Mouse (Mus musculus): ENCODE data around the gene Lyl1. TPM values are rescaled to one million over a fixed set of nuclear protein-coding genes. Genes with fewer than 3 reads are reported as not detected.

The Lyl1 gene
- polyA plus RNA-seq, 1 experiment, result 0.04 TPM

DNA sequence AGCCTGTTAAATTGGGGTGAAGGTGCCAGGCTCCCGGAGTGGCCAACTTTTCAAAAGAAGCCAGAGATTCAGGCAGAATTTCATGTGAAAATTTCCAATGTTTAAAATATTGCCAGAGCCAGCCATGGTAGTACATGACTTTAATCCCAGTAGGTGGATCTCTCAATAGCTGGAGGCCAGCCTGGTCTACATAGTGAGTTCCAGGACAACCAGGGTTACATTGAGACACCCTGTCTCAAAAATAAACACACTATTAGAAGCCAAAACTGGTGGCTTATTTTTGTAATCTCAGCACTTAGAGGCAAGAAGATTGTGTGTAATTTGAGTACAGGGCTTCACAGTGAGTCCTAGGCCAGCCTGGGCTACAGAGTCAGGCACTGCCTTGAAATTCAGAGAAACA, 8.7 kb downstream of the Lyl1 start:
- Histone ChIP-seq H3K36me3 (ENCODE audit: control insufficient read depth, insufficient read depth) (peaks cover 44% of the 10 kb centered on the region), H3ac (ENCODE audit: control insufficient read depth, insufficient read length, low read depth) (peak overlapping the region; percentile 30), H3K79me3 (ENCODE audit: low read depth) (no peaks in the 10 kb centered on the region), H3K27me3 (ENCODE audit: control insufficient read depth, insufficient read depth, insufficient read length) (no peaks in the 10 kb centered on the region), H3K79me2 (ENCODE audit: control insufficient read depth, insufficient read depth) (no peaks in the 10 kb centered on the region), H3K4me3 (ENCODE audit: insufficient read depth, poor library complexity, severe bottlenecking) (no peak overlapping the region)
- TF ChIP-seq CEBPB (IDR thresholded peaks at IDR 0.05; ENCODE audit: low read depth) (no peak), FOSL1 (IDR thresholded peaks at IDR 0.05; ENCODE audit: insufficient read depth, low read length, poor library complexity, severe bottlenecking) (no peak), MYOG (IDR thresholded peaks at IDR 0.05; ENCODE audit: control insufficient read depth, extremely low read depth, insufficient read length) (no peak), USF1 (IDR thresholded peaks at IDR 0.05; ENCODE audit: low read depth) (no peak), CTCF (IDR thresholded peaks at IDR 0.05; ENCODE audit: control insufficient read depth, insufficient read depth, insufficient read length) (no peak), MYOD1 (IDR thresholded peaks at IDR 0.05; ENCODE audit: control insufficient read depth, insufficient read length, low read depth) (no peak), MAX (IDR thresholded peaks at IDR 0.05) (no peak)

DNA sequence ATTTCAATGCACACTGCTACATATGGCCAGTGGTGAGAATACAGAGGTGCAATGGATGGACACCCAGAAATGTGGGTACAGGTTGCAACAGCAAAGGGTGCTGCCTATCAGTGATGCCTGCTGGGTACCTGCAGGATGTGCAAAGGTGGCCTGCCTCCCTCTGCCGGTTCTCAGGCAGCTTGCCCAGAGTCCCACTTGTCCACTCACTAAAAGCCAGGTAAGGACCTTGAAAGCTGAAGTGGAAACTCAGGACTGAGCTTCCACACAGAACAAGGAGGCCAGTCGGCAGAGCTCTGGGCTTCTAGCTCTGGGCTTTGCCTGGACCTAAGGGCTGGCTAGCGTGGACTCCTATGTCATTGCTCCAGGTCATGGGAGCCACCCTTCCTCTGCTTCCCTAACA, 10.1 kb downstream of the Lyl1 start:
- Histone ChIP-seq H3ac (ENCODE audit: control insufficient read depth, insufficient read length, low read depth) (no peak overlapping the region), H3K27me3 (ENCODE audit: control insufficient read depth, insufficient read depth, insufficient read length) (no peaks in the 10 kb centered on the region), H3K79me2 (ENCODE audit: control insufficient read depth, insufficient read depth) (no peaks in the 10 kb centered on the region), H3K36me3 (ENCODE audit: control insufficient read depth, insufficient read depth) (peaks cover 44% of the 10 kb centered on the region), H3K4me3 (ENCODE audit: insufficient read depth, poor library complexity, severe bottlenecking) (no peak overlapping the region), H3K79me3 (ENCODE audit: low read depth) (no peaks in the 10 kb centered on the region)
- TF ChIP-seq CTCF (IDR thresholded peaks at IDR 0.05; ENCODE audit: control insufficient read depth, insufficient read depth, insufficient read length) (no peak), MYOD1 (IDR thresholded peaks at IDR 0.05; ENCODE audit: control insufficient read depth, insufficient read length, low read depth) (no peak), CEBPB (IDR thresholded peaks at IDR 0.05; ENCODE audit: low read depth) (no peak), MYOG (IDR thresholded peaks at IDR 0.05; ENCODE audit: control insufficient read depth, extremely low read depth, insufficient read length) (no peak), MAX (IDR thresholded peaks at IDR 0.05) (no peak), FOSL1 (IDR thresholded peaks at IDR 0.05; ENCODE audit: insufficient read depth, low read length, poor library complexity, severe bottlenecking) (no peak), USF1 (IDR thresholded peaks at IDR 0.05; ENCODE audit: low read depth) (no peak)

DNA sequence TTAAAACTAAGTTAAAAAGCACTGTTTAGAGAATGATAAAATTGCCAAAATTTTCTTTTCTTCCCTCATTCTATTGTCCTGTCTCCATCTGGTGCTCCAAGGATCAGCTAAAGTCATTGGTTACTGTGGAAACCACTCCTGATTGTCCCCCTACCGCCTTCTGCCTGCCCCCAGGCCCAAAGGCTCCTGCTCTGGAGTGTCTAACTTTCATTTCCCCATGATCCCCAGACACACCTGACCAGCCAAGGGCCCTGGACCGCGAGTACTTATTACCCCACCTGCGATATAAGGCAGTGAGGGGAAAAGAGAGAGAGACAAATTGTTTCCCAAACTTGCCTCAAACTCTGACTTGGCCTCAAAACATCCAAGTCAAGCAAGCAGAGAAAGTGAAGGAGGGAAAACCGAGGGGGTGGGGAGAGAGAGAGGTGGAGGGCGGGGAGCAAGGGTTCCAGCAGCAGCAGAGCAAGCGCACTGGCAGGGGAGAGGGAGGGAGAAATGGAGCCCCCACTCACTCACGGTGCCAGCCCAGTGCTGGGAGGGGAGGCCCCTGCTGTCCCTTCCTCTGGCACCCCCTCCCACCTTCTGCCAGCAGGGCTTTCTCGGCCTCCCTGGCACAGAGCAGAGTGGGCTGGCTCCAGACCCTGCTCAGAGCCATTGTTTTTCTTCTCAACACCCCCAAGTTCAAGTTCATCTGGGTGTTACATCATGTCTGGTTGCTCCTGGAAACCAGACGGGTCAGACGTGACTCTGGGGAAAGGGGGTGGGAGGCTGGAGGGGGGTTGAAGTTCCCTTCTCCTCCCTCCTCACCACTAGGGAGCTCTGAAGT, 10.9 kb downstream of the Lyl1 start:
- Histone ChIP-seq H3K36me3 (ENCODE audit: control insufficient read depth, insufficient read depth) (peaks cover 49% of the 10 kb centered on the region), H3K27me3 (ENCODE audit: control insufficient read depth, insufficient read depth, insufficient read length) (no peaks in the 10 kb centered on the region)

DNA sequence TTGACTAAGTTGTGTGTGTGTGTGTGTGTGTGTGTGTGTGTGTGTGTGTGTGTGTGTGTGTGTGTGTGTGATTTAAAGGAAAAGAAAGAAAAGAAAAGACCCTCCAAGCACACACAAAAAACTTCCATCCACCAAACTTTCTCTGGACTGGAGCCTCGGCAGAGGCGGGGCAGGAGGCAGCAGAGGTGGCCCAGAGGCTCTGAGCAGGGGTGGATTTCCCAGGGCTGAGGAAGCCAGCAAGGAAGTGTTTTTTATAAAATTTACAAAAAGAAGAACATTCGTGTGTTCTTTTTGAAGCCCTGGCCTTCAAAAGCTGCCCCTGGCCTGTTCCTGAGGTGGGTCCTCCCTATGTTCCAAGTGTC, 11.5 kb downstream of the Lyl1 start:
- Histone ChIP-seq H3K79me3 (ENCODE audit: low read depth) (no peaks in the 10 kb centered on the region), H3K27me3 (ENCODE audit: control insufficient read depth, insufficient read depth, insufficient read length) (no peaks in the 10 kb centered on the region), H3K79me2 (ENCODE audit: control insufficient read depth, insufficient read depth) (no peaks in the 10 kb centered on the region), H3K36me3 (ENCODE audit: control insufficient read depth, insufficient read depth) (peaks cover 55% of the 10 kb centered on the region), H3K4me3 (ENCODE audit: insufficient read depth, poor library complexity, severe bottlenecking) (no peak overlapping the region), H3ac (ENCODE audit: control insufficient read depth, insufficient read length, low read depth) (peak overlapping the region; percentile 12)
- TF ChIP-seq USF1 (IDR thresholded peaks at IDR 0.05; ENCODE audit: low read depth), result no peak
- no peak for TF ChIP-seq CTCF (IDR thresholded peaks at IDR 0.05; ENCODE audit: control insufficient read depth, insufficient read depth, insufficient read length)
- no peak for TF ChIP-seq CEBPB (IDR thresholded peaks at IDR 0.05; ENCODE audit: low read depth)
- TF ChIP-seq FOSL1 (IDR thresholded peaks at IDR 0.05; ENCODE audit: insufficient read depth, low read length, poor library complexity, severe bottlenecking), result no peak
- no peak for TF ChIP-seq MYOG (IDR thresholded peaks at IDR 0.05; ENCODE audit: control insufficient read depth, extremely low read depth, insufficient read length)

More for the DNA sequence above, 10.9 kb downstream of the Lyl1 start:
- H3K79me3 ChIP-seq (ENCODE audit: low read depth), result no peaks in the 10 kb centered on the region
- no peaks in the 10 kb centered on the region for H3K79me2 ChIP-seq (ENCODE audit: control insufficient read depth, insufficient read depth)
- no peak overlapping the region for H3K4me3 ChIP-seq (ENCODE audit: insufficient read depth, poor library complexity, severe bottlenecking)
- no peak for TF ChIP-seq USF1 (IDR thresholded peaks at IDR 0.05; ENCODE audit: low read depth)
- TF ChIP-seq MAX (IDR thresholded peaks at IDR 0.05), result no peak
- no peak for TF ChIP-seq CTCF (IDR thresholded peaks at IDR 0.05; ENCODE audit: control insufficient read depth, insufficient read depth, insufficient read length)
- no peak overlapping the region for H3ac ChIP-seq (ENCODE audit: control insufficient read depth, insufficient read length, low read depth)

DNA sequence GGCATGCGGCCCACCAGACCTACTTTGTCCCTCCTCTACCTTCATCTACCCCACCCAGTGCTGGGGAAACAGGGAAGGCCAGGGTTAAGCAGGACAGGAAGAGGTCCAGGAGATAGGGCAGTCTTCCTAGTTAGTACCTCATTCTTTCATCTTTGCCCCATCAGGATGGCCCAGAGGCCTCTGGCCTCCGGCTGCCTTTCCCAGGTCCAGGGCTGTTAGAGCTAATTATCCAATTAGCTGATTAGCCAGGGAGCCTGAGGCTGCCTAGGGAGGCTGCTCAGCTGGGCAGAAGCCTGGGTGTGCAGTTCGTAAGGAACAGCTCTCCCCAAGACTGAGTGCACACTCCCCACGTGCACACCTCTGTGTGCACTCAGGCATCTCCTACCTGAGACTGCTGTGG, 12.1 kb downstream of the Lyl1 start:
- H3K79me2 ChIP-seq (ENCODE audit: control insufficient read depth, insufficient read depth), result no peaks in the 10 kb centered on the region
- H3K79me3 ChIP-seq (ENCODE audit: low read depth), result no peaks in the 10 kb centered on the region
- peaks cover 55% of the 10 kb centered on the region for H3K36me3 ChIP-seq (ENCODE audit: control insufficient read depth, insufficient read depth)
- no peaks in the 10 kb centered on the region for H3K27me3 ChIP-seq (ENCODE audit: control insufficient read depth, insufficient read depth, insufficient read length)
- H3ac ChIP-seq (ENCODE audit: control insufficient read depth, insufficient read length, low read depth), result no peak overlapping the region
- TF ChIP-seq CEBPB (IDR thresholded peaks at IDR 0.05; ENCODE audit: low read depth) (no peak), MYOD1 (IDR thresholded peaks at IDR 0.05; ENCODE audit: control insufficient read depth, insufficient read length, low read depth) (no peak), USF1 (IDR thresholded peaks at IDR 0.05; ENCODE audit: low read depth) (no peak), CTCF (IDR thresholded peaks at IDR 0.05; ENCODE audit: control insufficient read depth, insufficient read depth, insufficient read length) (no peak), FOSL1 (IDR thresholded peaks at IDR 0.05; ENCODE audit: insufficient read depth, low read length, poor library complexity, severe bottlenecking) (no peak), MAX (IDR thresholded peaks at IDR 0.05) (no peak), MYOG (IDR thresholded peaks at IDR 0.05; ENCODE audit: control insufficient read depth, extremely low read depth, insufficient read length) (no peak)
- H3K4me3 ChIP-seq (ENCODE audit: insufficient read depth, poor library complexity, severe bottlenecking), result no peak overlapping the region

DNA sequence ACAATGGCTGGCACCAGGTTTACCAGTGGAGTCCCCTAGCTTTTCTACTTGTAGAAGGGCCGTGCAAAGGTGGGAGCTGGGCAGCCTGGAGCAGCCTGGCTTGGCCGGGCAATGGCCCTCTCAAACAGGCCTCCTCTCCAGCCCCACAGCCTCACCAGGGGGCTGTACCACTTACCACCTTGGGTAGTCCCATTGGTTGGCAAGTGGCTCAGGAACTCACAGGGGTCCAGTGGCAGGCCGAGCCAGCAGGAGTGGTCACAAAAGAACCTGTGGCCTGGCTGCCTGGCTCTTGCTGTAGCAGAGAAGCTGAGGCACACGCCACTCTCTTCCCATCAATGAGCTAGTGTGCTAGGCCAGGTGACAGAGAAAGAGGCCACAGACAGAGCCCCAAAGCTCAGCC, 12.9 kb downstream of the Lyl1 start:
- Histone ChIP-seq H3K79me3 (ENCODE audit: low read depth) (no peaks in the 10 kb centered on the region), H3ac (ENCODE audit: control insufficient read depth, insufficient read length, low read depth) (no peak overlapping the region), H3K79me2 (ENCODE audit: control insufficient read depth, insufficient read depth) (no peaks in the 10 kb centered on the region), H3K36me3 (ENCODE audit: control insufficient read depth, insufficient read depth) (peaks cover 52% of the 10 kb centered on the region), H3K27me3 (ENCODE audit: control insufficient read depth, insufficient read depth, insufficient read length) (no peaks in the 10 kb centered on the region), H3K4me3 (ENCODE audit: insufficient read depth, poor library complexity, severe bottlenecking) (no peak overlapping the region)
- TF ChIP-seq FOSL1 (IDR thresholded peaks at IDR 0.05; ENCODE audit: insufficient read depth, low read length, poor library complexity, severe bottlenecking) (no peak), MYOG (IDR thresholded peaks at IDR 0.05; ENCODE audit: control insufficient read depth, extremely low read depth, insufficient read length) (no peak), CEBPB (IDR thresholded peaks at IDR 0.05; ENCODE audit: low read depth) (no peak), USF1 (IDR thresholded peaks at IDR 0.05; ENCODE audit: low read depth) (no peak), CTCF (IDR thresholded peaks at IDR 0.05; ENCODE audit: control insufficient read depth, insufficient read depth, insufficient read length) (no peak), MYOD1 (IDR thresholded peaks at IDR 0.05; ENCODE audit: control insufficient read depth, insufficient read length, low read depth) (no peak), MAX (IDR thresholded peaks at IDR 0.05) (no peak)

All from C2C12 (cell line).